Mouse (Mus musculus): ENCODE results near the gene Gm6993.

Gm6993 gene

DNA sequence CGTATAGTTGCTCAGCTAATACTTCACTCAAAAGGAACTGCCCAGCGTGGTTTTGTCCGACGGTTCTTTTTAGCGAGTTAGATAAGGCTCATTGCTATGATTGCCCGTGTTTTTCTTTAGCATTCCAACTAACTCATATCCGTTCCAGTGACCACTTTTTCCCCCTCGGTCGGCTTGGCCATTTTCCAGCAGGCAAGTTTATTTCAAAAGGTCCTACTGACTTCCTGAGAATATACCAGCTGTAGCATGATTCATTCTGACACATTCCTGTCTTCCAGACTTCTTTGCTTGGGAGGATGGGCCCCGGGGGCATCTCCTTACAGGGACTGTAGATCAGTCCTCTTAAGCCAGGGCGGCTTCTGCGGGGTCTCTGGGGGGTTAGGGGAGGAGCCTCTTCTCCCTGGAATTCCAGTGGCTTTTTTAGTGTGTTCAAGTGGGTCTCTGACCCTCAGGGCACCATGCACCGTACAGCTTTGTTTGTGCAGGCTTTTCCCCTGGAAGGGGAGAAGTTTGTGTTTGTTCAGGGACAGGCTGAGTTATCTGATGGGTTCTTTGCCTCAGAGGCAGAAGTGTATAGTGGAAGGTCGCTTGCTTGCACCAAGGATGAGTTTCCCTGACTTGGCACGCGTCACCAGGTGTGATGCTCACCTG lies 30.9 kb downstream of the Gm6993 start:
- DNase-seq (ENCODE audit: low spot score in 2 of 2) = no peak

DNA sequence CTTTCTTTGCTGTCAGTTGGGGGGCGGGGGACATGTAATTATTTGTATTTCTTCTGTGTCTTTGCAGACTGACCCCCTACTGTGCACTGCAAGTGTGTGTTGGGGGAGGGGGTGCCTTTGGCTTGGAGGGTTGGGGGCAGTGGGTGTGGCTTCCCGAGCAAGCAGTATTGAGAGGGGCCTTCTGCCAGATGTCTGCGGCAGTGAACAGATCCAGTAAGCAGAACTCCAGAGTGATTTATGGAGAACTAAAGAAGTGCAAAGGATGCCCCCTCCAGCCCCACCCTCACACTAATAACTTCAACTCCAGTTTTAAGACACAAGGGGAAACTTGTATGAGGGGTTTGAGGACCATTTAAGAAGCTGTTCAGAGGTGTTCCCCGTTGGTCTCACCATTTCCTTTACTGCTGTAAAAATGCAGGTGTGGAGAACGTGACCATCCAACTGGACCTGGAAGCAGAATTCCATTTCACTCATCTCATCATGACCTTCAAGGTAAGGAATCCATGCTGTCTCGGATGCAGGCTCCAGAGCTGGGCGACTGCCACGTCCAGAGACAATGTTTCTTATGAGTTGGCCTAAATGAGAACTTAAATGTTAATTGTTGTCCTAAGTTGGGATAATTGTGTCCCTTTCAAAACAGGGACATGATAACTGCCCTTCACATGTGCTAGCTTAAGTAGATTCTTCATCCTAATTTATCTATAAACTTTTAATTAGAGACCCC lies 31.6 kb downstream of the Gm6993 start:
- DNase-seq (ENCODE audit: low spot score in 2 of 2) = no peak

DNA sequence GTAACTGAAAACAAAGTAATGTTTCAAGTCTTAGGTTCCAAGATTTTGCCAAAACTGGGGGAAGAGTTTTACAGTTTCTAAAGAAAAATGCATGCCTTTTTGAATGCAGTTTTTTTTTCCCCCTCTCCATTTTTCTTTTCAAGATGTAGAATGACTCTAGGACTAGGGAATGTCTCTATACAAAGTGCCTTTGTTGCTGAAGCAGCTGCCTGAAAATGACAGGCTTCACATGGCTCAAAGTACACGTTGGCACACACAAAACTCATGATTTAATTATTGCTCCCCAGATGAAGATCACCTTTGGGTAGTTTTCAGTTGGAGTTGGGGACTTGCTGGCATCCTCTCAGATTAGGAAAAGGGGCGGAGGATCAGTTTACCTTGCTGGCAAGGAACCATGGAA lies 32.3 kb downstream of the Gm6993 start:
- no peak for DNase-seq (ENCODE audit: low spot score in 2 of 2)

DNA sequence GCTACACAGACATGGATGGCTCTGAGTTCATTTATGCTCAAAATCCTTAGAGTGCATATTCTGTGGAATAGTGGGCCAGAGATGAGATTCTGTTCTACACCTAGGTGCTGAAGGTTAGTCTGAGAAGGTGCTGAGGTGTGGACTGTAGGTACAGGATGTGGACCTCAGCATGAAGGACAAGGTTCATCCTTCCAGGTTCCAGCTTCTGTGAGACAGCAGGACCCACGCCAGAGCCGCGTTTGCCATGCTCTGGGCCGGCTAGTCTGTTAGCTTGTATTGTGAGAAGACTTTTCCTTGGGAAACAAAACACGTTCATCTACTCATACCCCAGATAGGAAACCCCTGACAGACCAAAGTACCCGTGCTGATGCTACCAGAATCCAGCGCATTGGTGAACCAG lies 33.1 kb downstream of the Gm6993 start:
- no peak for DNase-seq (ENCODE audit: low spot score in 2 of 2)

DNA sequence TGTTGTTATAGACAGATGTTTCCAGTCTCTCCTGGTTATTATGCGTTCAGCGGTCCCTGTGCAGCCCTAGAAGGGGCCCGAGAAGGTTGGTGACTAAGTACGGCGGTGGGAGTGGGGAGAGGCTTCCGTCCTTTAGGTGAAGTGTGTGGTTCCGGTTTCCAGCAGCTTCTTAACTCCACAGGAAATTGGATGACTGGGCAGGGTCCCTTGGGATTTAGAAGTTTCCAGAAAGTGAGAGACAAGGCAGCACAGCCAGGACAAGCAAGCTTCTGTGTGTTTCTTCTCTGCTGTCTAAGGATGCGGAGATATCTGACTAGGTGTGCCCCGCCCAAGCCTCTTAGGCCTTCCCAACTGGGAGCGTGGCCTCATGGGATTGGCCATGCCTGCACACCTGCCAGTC lies 34.8 kb downstream of the Gm6993 start:
- DNase-seq (ENCODE audit: low spot score in 2 of 2) = no peak

DNA sequence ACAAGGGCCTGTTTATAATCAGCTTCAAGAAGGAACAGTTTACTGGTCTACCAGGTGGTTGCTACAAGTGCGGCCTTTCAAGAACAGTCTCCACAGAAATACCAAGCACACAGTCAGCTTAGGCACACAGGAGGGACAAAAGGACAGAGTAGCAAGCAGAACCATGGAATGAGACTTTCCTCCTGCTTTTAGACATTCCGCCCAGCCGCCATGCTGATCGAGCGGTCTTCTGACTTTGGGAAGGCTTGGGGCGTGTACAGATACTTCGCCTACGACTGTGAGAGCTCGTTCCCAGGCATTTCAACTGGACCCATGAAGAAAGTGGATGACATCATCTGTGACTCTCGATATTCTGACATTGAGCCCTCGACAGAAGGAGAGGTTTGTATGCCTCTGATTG lies 37.7 kb downstream of the Gm6993 start:
- DNase-seq (ENCODE audit: low spot score in 2 of 2) = no peak

DNA sequence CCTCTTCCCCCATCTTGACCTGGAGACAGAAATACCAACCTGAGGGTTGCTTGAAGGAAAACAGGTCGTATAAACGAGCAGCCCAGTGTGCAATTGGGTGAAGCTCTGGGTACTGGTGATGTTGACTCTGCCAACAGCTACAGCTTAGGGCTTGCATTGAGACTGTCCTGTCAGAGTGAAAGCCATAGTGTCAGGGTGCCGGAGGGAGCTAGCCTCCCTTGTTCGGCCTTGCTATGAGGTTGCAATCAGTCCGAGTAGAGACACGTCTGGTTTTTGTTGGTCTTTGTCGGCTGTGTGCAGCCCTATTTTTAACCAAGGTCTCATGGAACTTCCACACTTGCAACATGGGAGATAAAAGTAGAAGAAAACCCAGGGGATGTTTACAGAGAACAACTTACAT lies 39.7 kb downstream of the Gm6993 start:
- no peak for DNase-seq (ENCODE audit: low spot score in 2 of 2)

DNA sequence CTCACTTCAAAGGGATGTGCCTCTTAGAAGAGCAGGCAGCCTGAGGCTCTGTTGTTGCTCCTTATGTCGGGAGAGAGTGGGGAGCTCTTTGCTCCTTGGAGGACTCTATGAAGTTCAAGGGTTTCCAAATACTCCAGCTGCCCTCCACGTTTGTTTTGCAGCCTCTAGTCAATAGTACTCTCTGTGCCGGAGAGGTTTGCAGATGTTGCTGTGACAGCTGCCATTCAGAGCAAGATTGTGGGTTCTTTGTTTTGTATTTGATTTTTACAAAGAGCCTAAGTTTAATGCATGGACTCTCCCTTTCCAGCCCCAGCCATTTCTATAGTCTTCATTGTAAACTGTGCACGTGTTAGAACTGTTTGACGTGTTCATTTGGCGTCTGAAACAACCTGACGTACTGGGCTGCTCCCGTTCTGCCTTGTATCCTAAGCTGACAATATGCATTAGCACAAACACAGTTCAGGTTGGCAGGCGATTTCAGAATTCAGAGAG lies 40.6 kb downstream of the Gm6993 start:
- no peak for DNase-seq (ENCODE audit: low spot score in 2 of 2)

DNA sequence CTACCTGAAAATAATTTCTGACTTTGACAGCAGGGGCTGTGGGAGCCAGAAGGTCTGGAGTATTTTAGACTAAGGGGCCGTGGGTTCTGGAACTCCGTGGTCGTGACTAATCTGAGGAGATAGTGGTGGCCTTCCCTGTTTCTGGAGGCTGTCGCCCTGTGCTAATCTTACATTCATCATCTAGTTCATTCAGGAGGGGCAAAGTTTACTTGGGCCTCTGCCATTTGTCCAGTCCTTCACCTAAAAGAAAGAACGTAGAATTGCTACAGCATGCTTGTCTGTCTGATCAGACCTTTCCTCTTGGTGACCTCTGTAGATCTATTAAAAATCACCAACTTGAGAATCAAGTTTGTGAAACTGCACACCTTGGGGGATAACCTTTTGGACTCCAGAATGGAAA lies 41.7 kb downstream of the Gm6993 start:
- no peak for DNase-seq (ENCODE audit: low spot score in 2 of 2)

DNA sequence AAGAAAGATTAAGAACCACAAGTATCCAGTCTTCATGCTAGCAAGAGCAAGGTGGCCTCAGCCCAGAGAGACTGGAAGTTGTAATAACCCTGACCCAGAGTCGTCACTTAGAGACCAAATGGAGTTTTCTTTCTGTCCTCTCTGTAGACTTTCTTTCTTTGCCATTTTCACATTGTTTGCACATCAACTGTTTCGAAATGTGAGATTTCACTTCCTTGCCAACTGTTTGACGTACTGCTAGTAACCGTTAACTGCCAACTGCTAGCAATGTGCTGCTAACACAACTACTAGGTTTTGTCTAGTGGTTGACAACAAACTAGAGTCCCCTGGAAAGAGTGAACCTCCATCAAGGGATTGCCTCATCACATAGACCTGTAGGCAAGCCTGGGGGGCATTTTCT lies 42.6 kb downstream of the Gm6993 start:
- DNase-seq (ENCODE audit: low spot score in 2 of 2) = no peak

DNA sequence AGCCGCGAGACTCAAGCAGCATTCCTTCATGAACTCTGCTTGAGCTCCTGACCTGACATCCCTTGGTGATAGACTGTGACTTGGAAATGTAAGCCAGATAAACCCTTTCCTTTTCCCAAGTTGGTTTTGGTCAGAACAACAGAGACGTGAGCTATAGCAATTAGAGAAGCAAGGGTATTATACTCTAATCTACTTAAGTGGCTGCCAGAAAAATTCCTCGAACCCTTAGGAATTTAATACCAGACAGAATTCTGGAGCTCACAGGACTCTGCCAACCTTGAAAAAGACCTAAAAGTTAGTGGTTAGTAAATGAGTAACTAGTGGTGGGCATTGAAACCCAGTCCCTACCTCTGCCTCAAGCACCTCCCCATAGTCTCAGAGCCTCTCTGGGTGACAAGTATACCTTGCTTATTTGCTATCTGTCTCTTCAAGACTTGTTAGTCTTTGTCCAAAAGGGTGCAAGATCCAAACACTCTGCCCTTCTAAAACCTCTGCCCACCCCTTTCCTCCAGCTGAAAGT lies 43.1 kb downstream of the Gm6993 start:
- DNase-seq (ENCODE audit: low spot score in 2 of 2) = no peak

DNA sequence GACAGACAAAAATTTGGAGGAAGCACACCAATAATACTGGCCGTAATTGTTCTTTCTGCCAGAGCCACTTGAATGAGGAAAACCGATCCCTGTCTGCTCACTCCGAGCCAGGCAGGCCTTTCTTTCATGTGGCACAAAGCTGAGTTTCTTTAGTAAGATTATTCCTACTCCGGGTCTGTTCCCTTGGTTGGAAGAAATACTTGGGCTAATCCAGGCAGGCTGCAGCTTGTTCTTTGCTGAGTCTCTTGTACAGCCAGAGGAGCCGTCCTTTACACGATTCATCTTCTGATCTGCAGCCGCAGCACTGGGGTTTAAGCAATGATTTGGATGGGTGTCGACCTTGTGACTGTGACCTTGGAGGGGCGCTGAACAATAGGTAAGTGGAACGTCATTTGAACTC lies 48.5 kb downstream of the Gm6993 start:
- DNase-seq (ENCODE audit: low spot score in 2 of 2) = no peak

All from frontal cortex, postnatal 36 days (tissue).